Mouse (Mus musculus) testis, adult 2 months (tissue): Measurements from ENCODE around the gene Akr1d1.

Experiments
- CTCF ChIP-seq: fragments of 200-500 bp; IDR thresholded peaks from 2 replicates; pipeline ENCODE4 v1.5.1; 2012; ENCODE audit warnings: low read depth, mild to moderate bottlenecking, inconsistent platforms, low read length, moderate library complexity; ENCODE audit not compliant: control insufficient read depth, insufficient read depth, insufficient replicate concordance
- POLR2A ChIP-seq: fragments of 200-500 bp; IDR thresholded peaks from 2 replicates; pipeline ENCODE4 v1.6.1; 2012; ENCODE audit warnings: low read depth, mild to moderate bottlenecking, inconsistent platforms, low read length, moderate library complexity; ENCODE audit not compliant: control insufficient read depth

- TF ChIP-seq CTCF (peak; percentile 75; the same call in 1 of the 2 replicates), POLR2A (no peak)
Observed at GRCm38 (mm10) chr6:37589340-37589962, 59.5 kb downstream of the Akr1d1 start.
